Mouse (Mus musculus): ENCODE measurements around the gene Olfr1417. TPM values are rescaled to one million over a fixed set of nuclear protein-coding genes. Genes with fewer than 3 reads are reported as not detected.
A peak's percentile ranks its signal among the peaks of the same experiment; 100 is the strongest.
"Not testable (repeated sequence)": the region's sequence is repeated elsewhere in the genome, so short reads cannot be mapped to it uniquely, and the experiment has no call there.

The Olfr1417 gene
- total RNA-seq (2017), result not detected in 2 replicates

- ATAC-seq (ENCODE audit: extremely low read depth, insufficient number of reproducible peaks, low FRiP score, poor library complexity, severe bottlenecking), result no peak
Measured at GRCm38 (mm10) chr19:11839119-11839518, at the start of gene Olfr1417. Gene Olfr1417, minus strand, starts transcription at chr19:11839219.

- no peak for ATAC-seq (ENCODE audit: extremely low read depth, insufficient number of reproducible peaks, low FRiP score, poor library complexity, severe bottlenecking)
Measured at GRCm38 (mm10) chr19:11886265-11886664, 47.2 kb upstream of the Olfr1417 start, which contains the start of gene Olfr1420. Gene Olfr1420, plus strand, starts transcription at chr19:11886565.

GRCm38 (mm10) chr19:11878404-11878803 lies 39.4 kb upstream of the Olfr1417 start:
- ATAC-seq (ENCODE audit: extremely low read depth, insufficient number of reproducible peaks, low FRiP score, poor library complexity, severe bottlenecking), result not testable (repeated sequence)

DNA sequence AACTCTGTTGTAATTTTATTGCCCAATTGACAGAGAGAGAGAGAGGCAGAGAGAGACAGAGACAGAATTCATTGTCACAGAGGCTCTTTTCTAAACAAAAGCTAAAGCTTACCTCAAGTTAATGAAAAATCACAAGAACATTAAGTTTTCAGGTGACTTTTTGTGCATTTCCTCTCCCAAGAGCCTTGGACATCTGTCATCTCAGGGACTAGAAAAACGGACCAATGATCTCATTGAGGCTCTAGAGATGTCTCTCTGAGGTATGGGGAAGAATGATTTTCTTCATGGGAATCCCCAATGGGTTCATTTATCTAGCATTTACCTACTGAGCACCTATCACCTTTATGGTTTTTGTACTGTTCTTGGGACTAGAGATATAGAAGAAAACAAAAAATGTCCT lies 36.0 kb upstream of the Olfr1417 start, which contains the start of gene Olfr1419:
Olfr1419 (minus strand) TSS at position 101 of the 400 bp plus-strand sequence.
- ATAC-seq (ENCODE audit: extremely low read depth, insufficient number of reproducible peaks, low FRiP score, poor library complexity, severe bottlenecking), result no peak

GRCm38 (mm10) chr19:11867837-11868236 lies 28.8 kb upstream of the Olfr1417 start:
- ATAC-seq (ENCODE audit: extremely low read depth, insufficient number of reproducible peaks, low FRiP score, poor library complexity, severe bottlenecking), result no peak

- ATAC-seq (ENCODE audit: extremely low read depth, insufficient number of reproducible peaks, low FRiP score, poor library complexity, severe bottlenecking), result no peak
Measured at GRCm38 (mm10) chr19:11860966-11861365, 21.9 kb upstream of the Olfr1417 start, which contains the start of gene Olfr1418. Gene Olfr1418, minus strand, starts transcription at chr19:11861066.

DNA sequence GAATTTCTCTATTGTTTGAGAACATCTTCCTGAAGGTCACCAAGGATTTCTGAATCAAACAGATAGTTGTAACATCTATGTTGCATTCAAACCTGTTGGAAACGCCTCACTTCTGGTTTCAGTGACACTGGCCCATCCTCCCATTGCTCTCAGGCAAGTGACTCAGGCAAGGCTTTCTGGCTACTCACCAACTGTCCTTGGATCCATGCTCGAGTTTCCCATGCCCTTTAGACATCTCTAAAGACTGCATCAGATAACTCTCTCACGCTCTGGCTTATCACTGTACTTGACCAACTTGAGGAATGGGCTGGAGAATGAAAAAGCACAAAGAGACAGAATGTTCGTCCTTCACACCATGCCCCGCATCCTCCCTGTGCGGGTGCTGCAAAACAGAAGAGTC lies 17.5 kb upstream of the Olfr1417 start:
- ATAC-seq (ENCODE audit: extremely low read depth, insufficient number of reproducible peaks, low FRiP score, poor library complexity, severe bottlenecking), result no peak

GRCm38 (mm10) chr19:11854821-11855220 lies 15.8 kb upstream of the Olfr1417 start:
- no peak for ATAC-seq (ENCODE audit: extremely low read depth, insufficient number of reproducible peaks, low FRiP score, poor library complexity, severe bottlenecking)

DNA sequence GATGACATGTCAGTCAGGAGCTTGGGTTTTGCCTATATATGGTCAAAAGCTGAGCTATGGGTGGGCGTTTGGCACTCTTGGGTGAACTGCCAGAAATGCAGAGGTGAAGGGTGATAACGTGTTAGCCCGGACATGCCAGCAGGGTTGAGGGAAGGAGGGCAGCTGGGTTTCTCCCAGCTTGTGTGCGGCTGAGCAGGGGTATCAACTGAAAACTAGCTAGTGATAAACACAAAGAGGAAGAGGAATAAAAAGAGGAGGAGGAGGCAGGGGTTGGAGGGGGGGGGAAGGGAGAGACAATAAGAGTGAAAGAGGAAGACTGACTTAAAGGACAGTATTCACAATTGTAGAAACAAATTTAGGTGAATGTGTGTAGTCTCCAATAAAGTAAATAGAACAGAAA lies 13.6 kb upstream of the Olfr1417 start:
- ATAC-seq (ENCODE audit: extremely low read depth, insufficient number of reproducible peaks, low FRiP score, poor library complexity, severe bottlenecking), result no peak

DNA sequence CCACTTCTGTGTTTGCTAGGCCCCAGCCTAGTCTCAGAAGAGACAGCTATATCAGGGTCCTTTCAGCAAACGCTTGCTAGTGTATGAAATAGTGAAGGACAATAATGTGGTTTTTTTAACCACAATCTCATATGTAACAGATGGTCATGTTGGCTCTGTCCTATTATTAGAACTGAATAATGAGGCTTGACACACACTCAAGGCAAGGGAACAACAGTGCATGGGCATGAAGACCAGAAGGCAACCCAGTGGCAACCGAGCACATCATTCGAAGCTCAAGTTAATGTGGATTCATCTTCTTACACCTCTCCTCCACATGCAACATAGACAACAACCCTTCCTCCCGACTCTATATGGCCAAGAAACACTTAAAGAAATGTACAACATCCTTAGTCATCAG lies 7.3 kb upstream of the Olfr1417 start:
- ATAC-seq (ENCODE audit: extremely low read depth, insufficient number of reproducible peaks, low FRiP score, poor library complexity, severe bottlenecking), result no peak

GRCm38 (mm10) chr19:11823346-11824065 lies 15.5 kb downstream of the Olfr1417 start:
- no peak for ATAC-seq (ENCODE audit: extremely low read depth, insufficient number of reproducible peaks, low FRiP score, poor library complexity, severe bottlenecking)

DNA sequence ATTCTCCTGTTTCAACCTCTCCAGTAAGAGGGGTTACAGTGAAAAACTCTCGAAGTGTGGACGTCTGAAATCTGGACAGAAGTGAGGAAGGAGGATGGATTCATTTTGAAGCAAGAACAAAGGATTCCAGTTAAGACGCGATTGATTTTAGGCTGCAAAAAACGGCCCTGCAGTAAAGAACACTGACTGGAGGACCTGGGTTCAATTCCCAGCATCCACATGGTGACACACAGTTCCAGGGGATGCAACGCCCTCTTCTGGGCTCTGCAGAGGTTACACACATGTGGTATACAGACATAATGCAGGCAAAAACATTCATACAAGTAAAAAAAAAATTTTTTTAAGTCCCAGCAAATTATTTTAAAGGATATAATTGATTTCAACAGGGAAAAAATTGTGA lies 18.8 kb downstream of the Olfr1417 start:
- ATAC-seq (ENCODE audit: extremely low read depth, insufficient number of reproducible peaks, low FRiP score, poor library complexity, severe bottlenecking), result no peak

GRCm38 (mm10) chr19:11819800-11820199 lies 19.2 kb downstream of the Olfr1417 start:
- peak; percentile 45; the same call in 1 of the 2 replicates for ATAC-seq (ENCODE audit: extremely low read depth, insufficient number of reproducible peaks, low FRiP score, poor library complexity, severe bottlenecking)

DNA sequence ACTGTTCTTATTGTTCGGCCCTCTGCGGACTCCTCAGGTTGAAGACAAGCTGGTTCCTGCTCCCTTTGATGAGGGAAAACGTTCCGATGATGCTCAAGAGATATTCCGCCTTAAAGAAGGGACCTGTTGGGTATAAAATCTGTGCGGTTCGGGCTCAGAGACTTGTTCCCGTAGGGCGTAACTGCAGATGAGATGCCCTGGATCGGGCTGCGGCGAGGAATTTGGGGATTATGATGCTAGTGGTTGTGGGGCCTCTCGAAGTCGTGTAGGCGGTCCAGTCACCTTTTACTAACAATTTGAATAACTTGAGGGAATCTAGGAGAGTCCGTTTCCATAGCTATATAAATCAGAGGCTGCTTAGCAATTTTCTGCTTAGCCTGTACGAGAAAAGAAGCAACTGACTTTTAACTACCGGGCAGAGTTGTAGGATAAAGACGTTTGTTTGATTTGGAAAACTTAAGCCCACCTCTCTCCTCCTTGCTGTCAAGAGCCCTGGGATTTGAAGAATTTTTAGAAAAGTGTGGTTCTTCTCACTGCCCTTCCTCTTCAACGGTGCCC lies 19.8 kb downstream of the Olfr1417 start, which contains the start of gene Stx3:
Stx3 (minus strand) TSS at position 261 of the 558 bp plus-strand sequence.
- no peak for ATAC-seq (ENCODE audit: extremely low read depth, insufficient number of reproducible peaks, low FRiP score, poor library complexity, severe bottlenecking)

DNA sequence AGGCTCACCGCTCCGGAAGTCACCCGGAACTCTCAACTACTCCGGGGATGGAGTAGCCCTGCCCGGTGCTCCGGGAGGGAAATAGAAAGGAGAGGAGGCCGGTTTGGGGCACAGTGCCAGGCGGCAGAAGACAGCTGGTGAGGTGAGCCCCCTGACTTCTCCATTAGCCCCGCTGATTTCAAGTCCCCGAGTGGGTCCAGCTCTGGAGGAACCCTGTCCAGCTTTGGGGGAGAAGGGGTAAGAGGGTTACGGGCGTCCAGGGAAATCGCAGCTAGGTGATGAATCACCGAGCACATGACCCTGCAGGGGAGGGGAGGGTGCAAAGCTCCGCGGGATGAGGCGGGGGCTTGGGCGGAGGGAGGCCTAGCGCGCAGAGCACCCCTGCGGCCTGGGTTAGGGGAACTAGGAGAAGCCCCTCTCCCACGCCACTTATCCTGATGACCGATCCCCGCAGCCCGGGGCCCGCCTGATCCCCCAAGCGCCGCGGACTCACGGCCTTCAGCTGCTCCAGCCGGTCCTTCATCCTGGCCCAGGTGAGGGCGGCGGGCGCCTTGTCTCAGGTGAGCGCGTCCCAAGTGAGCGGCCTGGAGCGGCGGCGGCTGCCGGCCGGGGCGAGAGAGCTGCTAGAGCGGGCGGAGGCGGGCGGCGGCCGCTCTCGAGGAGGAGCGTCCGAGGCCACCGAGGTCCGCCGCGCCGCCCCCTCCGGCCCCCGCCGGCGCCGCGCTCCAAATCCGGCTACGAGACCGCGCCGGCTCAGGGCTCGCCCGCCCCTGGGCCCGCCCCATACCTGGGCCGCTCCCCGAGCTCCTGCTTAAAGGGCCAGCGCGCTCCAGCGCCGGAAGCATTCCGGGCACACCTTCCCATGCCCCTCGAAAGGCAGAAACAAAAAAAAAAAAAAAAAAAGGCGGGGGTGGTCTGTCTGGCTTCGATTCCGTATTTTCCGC lies 20.5 kb downstream of the Olfr1417 start:
- ATAC-seq (ENCODE audit: extremely low read depth, insufficient number of reproducible peaks, low FRiP score, poor library complexity, severe bottlenecking), result peak; percentile 5; the same call in 1 of the 2 replicates

GRCm38 (mm10) chr19:11817586-11817985 lies 21.4 kb downstream of the Olfr1417 start:
- no peak for ATAC-seq (ENCODE audit: extremely low read depth, insufficient number of reproducible peaks, low FRiP score, poor library complexity, severe bottlenecking)

GRCm38 (mm10) chr19:11816706-11817105 lies 22.3 kb downstream of the Olfr1417 start:
- ATAC-seq (ENCODE audit: extremely low read depth, insufficient number of reproducible peaks, low FRiP score, poor library complexity, severe bottlenecking), result no peak

DNA sequence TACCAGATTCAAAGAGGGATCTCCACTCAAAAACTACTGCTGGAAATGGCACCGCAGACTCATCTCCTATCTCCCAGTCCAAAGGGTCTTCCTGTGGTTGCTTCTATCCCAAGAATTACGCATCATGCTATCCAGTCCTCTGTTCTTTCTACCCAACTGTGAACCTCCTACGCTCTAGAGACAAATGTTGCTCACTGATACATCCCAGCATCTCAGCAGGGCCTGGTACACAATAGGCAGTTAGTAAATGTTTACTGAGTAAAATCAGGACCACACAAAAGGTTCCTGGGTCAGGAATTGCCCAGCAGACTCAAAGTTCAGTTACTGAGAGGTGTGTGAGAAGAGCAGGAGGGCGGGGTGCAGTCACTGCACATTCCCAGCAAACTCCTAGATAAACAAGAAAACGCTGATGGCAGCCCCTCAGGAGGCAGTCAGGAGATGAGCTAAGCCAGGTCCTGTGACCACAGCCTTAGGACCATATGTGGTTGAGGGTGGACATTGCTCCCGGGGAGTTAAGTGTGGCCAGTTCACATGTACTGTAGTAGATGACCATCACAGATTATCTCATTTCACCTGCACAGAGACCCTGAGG lies 24.2 kb downstream of the Olfr1417 start:
- no peak for ATAC-seq (ENCODE audit: extremely low read depth, insufficient number of reproducible peaks, low FRiP score, poor library complexity, severe bottlenecking)

DNA sequence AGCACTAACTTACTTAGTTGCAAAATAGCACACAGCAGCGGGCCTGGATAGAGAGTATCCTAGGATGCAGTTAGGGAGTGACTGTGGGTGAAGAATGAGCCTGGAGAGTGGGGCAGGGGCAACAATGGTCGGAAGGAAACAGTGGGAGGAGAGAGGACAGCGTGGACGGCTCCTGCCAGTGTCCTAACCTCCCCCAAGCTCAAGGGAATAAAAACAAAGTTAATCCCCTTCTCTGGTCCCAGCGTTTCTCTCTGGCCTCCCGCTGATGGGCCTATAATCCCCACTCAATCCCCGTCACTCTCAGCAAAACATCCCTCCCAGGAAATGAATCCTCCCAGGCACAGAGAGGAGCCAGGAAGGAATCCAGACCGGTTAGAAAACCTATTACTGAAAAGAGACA lies 25.4 kb downstream of the Olfr1417 start:
- ATAC-seq (ENCODE audit: extremely low read depth, insufficient number of reproducible peaks, low FRiP score, poor library complexity, severe bottlenecking), result no peak
